Mouse (Mus musculus) C2C12 (cell line): Measurements from ENCODE around the gene Gfra1. TPM values are rescaled to one million over a fixed set of nuclear protein-coding genes. Genes with fewer than 3 reads are reported as not detected.

Experiments
- H3K27me3 ChIP-seq: one replicate; pipeline ENCODE4 v1.6.1; 2011; ENCODE audit not compliant: control insufficient read depth, insufficient read depth, insufficient read length
- H3K36me3 ChIP-seq: one replicate; pipeline ENCODE4 v1.6.1; 2011; ENCODE audit not compliant: control insufficient read depth, insufficient read depth
- H3K4me3 ChIP-seq: one replicate; pipeline ENCODE4 v1.5.1; 2011; ENCODE audit warnings: mild to moderate bottlenecking, control low read depth; ENCODE audit not compliant: poor library complexity, insufficient read depth, severe bottlenecking
- H3K79me2 ChIP-seq: one replicate; pipeline ENCODE4 v1.6.1; 2011; ENCODE audit not compliant: control insufficient read depth, insufficient read depth
- H3K79me3 ChIP-seq: one replicate; pipeline ENCODE4 v1.6.1; 2011; ENCODE audit warnings: low read depth, control low read depth
- H3ac ChIP-seq: one replicate; pipeline ENCODE3; 2011; ENCODE audit warnings: low read depth; ENCODE audit not compliant: control insufficient read depth, insufficient read length
- CEBPB ChIP-seq: IDR thresholded peaks from one replicate; pipeline ENCODE4 v1.6.1; 2011; ENCODE audit warnings: low read depth, mild to moderate bottlenecking, control low read depth, moderate library complexity
- CTCF ChIP-seq: IDR thresholded peaks from one replicate; pipeline ENCODE4 v1.5.1; 2011; ENCODE audit not compliant: control insufficient read depth, insufficient read depth, insufficient read length
- FOSL1 ChIP-seq: IDR thresholded peaks from one replicate; pipeline ENCODE4 v1.8.0; 2011; ENCODE audit warnings: mild to moderate bottlenecking, low read length; ENCODE audit not compliant: poor library complexity, insufficient read depth, severe bottlenecking
- MAX ChIP-seq: IDR thresholded peaks from one replicate; pipeline ENCODE4 v1.6.1; 2011; ENCODE audit warnings: mild to moderate bottlenecking, control low read depth
- MYOD1 ChIP-seq: IDR thresholded peaks from one replicate; pipeline ENCODE4 v1.6.1; 2011; ENCODE audit warnings: low read depth; ENCODE audit not compliant: control insufficient read depth, insufficient read length
- MYOG ChIP-seq: IDR thresholded peaks from one replicate; pipeline ENCODE4 v1.6.1; 2011; ENCODE audit not compliant: control insufficient read depth, insufficient read length; ENCODE audit errors: extremely low read depth
- USF1 ChIP-seq: IDR thresholded peaks from one replicate; pipeline ENCODE4 v1.6.1; 2011; ENCODE audit warnings: low read depth, mild to moderate bottlenecking, control low read depth, moderate library complexity
- polyA plus RNA-seq: library from polyadenylated mRNA; unstranded; fragments of >200 nt; fragmentation: generic; extraction: Trizol; gene quantifications from one replicate; pipeline ENCODE4 v1.2.1, GENCODE M21; 2012; ENCODE audit warnings: missing spikeins

Gfra1 gene
- polyA plus RNA-seq, 1 experiment, result 16.8 TPM

DNA sequence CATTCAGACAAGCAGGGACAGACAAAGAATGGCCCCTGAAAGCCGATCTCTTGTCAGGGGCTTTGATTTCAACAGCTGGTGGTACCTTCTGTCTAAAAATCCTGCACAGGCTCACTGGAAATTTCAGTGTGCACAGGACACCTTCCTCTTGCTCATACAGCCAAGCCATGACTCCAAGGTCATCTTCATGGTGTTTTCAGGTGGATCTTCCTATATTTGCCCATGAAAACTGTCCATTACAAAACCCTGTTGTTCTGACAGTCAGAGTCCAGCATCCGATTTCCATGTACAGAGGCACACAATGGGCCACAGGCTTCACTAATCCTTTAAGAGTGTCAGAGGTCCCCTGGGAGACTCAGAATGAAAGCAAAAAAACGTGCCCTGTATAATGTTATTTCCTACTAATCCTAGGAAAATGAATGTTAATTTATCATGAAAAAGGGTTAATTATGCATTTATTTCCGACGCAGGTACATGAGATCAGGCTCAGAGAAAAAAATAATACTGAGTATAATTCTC is 105.8 kb downstream of the Gfra1 start:
- H3K27me3 ChIP-seq, result no peaks in the 10 kb centered on the region
- H3K79me2 ChIP-seq, result no peaks in the 10 kb centered on the region
- H3K4me3 ChIP-seq, result no peak overlapping the region
- H3ac ChIP-seq, result no peak overlapping the region
- no peaks in the 10 kb centered on the region for H3K79me3 ChIP-seq
- TF ChIP-seq MYOD1 (no peak), MAX (no peak), CTCF (no peak), CEBPB (no peak), FOSL1 (no peak), MYOG (no peak), USF1 (no peak)
- no peaks in the 10 kb centered on the region for H3K36me3 ChIP-seq

DNA sequence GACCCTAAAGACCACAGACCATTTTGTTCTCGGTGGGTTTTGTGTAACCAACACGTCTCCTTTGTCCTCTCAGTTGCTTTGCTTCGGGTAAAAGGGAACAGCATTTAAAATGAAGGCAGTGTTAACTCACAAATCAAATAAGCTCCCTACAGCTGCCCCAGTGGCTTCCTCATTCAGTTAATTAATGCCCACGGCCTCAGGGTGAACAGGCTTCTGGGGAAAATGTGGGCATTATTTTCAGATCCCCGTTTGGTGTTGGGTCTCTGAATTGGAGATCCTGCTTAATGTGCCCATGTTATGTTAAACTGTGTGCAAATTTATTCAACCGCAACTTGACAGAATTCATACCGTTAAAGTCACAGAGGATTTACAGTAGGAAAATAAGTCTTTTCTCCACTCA is 110.6 kb downstream of the Gfra1 start:
- TF ChIP-seq MAX, result no peak
- TF ChIP-seq MYOG, result no peak
- no peak for TF ChIP-seq FOSL1
- no peak for TF ChIP-seq MYOD1
- no peak for TF ChIP-seq CEBPB
- TF ChIP-seq CTCF, result no peak
- TF ChIP-seq USF1, result no peak
- Histone ChIP-seq H3ac (no peak overlapping the region), H3K36me3 (no peaks in the 10 kb centered on the region), H3K79me2 (no peaks in the 10 kb centered on the region), H3K4me3 (no peak overlapping the region), H3K79me3 (no peaks in the 10 kb centered on the region), H3K27me3 (no peaks in the 10 kb centered on the region)

- Histone ChIP-seq H3K4me3 (no peak overlapping the region), H3K27me3 (no peaks in the 10 kb centered on the region), H3K36me3 (no peaks in the 10 kb centered on the region), H3K79me3 (no peaks in the 10 kb centered on the region), H3K79me2 (no peaks in the 10 kb centered on the region), H3ac (no peak overlapping the region)
- TF ChIP-seq MYOG (no peak), FOSL1 (no peak), MAX (no peak), USF1 (no peak), MYOD1 (no peak), CEBPB (no peak), CTCF (no peak)
Measured at GRCm38 (mm10) chr19:58341351-58341750, 114.4 kb downstream of the Gfra1 start.

DNA sequence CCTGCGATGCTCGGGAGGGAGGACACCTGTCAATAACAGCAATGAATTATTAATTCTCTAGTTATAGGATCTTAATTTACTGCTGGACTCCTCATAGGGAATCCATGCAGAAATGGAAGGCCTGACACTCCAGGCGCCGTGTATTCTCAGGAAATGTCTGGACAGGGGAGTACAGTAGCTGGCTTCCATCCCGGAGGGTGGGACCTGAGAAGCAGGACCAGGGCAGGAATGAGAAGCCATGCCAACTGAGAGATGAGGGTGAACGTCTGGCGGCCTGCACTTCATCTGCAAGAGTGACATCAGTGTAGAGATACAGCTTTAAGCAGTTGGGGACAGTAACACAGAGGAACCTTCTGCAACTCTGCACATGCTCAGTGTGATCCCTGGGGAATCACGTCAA is 115.5 kb downstream of the Gfra1 start:
- TF ChIP-seq USF1 (no peak), MYOG (no peak), MYOD1 (no peak), FOSL1 (no peak), CTCF (no peak), MAX (no peak), CEBPB (no peak)
- Histone ChIP-seq H3ac (no peak overlapping the region), H3K79me3 (no peaks in the 10 kb centered on the region), H3K36me3 (no peaks in the 10 kb centered on the region), H3K27me3 (no peaks in the 10 kb centered on the region), H3K79me2 (no peaks in the 10 kb centered on the region), H3K4me3 (no peak overlapping the region)

DNA sequence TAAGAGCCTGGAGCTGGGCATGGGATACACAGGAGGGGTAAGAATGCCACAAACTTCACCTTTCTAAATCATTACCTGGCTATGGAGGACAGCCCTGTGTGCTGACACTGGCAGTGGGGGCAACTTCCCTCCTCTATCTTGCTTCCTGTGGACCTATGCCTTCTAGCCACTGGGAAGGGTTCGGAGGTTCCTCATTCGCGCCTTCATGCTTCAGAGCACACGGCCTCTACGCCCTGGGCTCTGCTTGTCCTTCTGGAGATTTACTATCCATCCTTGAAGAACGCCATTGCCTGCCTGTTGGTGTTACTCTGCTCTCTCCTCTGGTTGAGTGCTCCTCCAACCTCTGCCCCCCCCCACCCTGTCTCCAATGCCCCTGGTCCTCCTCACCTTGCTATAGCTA is 118.9 kb downstream of the Gfra1 start:
- no peaks in the 10 kb centered on the region for H3K79me3 ChIP-seq
- H3ac ChIP-seq, result no peak overlapping the region
- TF ChIP-seq CEBPB (no peak), CTCF (no peak), MAX (no peak), FOSL1 (no peak)
- no peaks in the 10 kb centered on the region for H3K27me3 ChIP-seq
- H3K36me3 ChIP-seq, result no peaks in the 10 kb centered on the region
- no peaks in the 10 kb centered on the region for H3K79me2 ChIP-seq
- H3K4me3 ChIP-seq, result no peak overlapping the region
